Mouse (Mus musculus) kidney, postnatal 36 days (tissue): Measurements from ENCODE around the gene Dach1.

ENCODE experiments used
- DNase-seq, 2 experiments: peaks; one replicate each; pipeline ENCODE4 v3.0.0; 2021 to 2022; ENCODE audit warnings: mixed read lengths in 2 of 2

Dach1 gene

GRCm38 (mm10) chr14:98169421-98170076 is at the start of gene Dach1:
Gene Dach1, minus strand, starts transcription at chr14:98169765.
- peak; percentile 84 to 89 for DNase-seq

GRCm38 (mm10) chr14:98200089-98200488 is 30.5 kb upstream of the Dach1 start:
- no peak for DNase-seq

GRCm38 (mm10) chr14:98181545-98181944 is 12.0 kb upstream of the Dach1 start:
- peak; percentile 21 to 48 for DNase-seq

DNA sequence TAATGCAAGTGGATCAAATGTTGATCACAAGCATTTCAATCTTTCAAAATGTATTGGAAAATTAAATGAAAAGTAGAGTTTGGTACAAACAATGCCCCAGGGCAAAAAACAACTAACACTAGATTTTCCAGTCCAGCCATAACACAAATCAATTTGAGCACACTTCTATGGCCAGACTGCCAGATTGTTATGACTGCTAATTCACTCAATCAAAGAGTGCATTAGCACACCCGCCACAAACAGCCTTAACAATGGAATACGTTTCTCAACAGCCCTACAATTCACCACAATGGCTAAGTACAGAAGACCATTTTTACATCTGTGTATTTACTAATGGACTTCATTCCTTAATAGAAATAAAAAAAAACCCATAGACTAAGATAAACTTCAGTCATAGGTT is 4.3 kb upstream of the Dach1 start:
- no peak for DNase-seq

DNA sequence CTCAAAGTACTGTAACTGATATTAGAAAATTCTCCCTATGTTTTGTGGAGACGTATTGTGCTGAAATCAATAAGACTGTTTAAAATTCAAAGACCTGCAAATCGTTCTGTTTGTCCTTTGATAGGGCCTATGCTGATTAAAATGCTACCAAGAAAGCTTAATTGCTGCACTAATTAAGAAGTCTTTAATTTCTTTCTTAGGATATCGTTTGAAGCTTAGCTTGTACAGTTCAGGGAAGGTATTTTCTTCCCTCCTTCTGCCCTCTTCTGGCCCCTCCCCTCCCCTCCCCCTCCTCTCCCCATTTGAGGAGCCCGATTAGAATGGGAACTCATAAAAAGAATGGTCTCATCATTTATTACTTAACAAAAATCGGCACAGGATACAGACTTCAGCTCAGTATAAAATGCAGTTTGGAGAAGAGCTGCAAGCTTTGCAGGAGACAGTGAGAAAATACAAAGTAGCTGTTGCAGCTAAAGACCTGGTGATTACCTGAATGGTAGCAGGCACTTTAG is 2.9 kb upstream of the Dach1 start:
- DNase-seq: no peak

DNA sequence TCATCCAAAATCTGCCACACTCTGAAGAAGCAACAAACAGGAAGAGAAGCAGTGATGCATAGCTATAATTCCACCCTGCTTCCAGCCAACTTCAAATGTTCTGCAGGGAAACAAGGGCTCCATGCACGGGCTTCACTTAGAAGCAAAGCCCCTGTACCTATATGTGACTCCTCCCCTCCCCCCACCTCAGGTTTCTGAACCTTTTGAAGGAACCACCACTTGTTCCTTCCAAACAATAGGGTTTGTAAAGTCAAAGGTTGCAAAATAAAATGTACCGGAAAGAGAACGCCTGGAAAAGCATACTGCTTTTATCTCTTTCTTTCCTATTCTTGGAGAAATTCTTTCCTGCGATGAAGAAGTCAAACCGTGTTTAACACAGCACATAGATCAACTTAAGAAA is 2.3 kb upstream of the Dach1 start:
- DNase-seq: peak in 1 of 2 experiments; percentile 5

DNA sequence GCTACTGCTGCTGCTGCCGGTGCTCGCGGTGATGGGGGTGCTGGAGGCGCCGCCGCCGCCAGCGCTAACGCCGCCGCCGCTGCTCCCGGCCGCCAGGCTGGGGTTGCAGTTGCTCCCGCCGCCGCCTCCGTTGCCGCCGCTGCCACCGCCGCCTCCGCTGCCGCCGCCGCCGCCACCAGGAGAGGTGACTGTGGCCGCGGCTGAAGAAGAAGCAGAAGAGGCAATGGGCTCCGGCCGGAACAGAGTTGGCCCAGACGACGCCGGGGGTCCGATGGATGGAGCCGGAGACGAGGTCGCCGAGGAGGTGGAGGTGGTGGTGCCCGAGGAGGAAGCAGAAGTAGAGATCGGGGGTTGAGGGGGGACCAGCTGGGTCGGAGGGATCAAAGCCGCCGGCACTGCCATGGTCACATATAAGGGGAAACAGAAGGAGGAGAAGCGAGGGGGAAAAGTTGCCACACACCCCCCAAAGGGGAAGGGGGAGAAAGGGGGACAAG is 610 bp downstream of the Dach1 start:
- peak; percentile 29 to 67 for DNase-seq

DNA sequence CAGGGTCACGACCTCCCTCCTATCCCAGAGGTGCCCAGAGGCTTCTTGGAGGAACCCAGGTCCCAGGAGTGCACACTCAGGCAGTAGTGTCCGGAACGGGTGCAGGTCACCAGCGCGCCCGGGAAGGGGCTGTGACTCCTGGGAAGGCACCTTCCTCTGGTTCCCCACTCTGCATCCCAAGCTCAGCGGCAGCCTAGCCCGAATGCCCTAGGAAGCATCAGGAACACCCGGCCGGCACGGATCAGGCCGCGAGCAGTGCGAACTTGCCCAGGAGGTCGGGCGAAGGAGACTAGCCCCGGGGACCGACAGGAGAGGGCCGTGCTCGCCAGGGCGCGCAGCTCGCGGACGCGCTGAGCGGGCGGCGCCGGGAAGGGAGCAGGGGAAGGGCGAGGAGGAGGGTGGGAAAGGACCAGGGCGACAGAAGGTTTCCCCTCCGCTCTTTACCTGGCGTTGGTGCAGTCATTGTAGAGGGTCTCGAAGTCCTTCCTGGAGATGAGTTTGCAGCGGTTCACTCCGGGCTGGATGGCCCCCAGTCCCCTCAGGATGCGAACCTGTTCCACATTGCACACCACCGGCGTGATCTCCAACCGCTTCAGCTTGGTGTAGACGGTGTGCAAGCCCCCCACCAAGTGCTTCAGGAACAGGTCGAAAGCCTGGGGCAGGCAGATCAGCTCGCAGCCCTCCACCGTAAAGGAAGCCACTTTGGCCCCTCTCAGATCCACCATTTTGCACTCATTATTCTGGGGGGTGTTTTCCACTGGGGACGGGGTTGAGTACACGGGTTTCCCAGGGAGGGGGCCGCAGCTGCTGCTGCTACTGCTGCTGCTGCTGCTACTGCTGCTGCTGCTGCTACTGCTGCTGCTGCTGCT is 1.3 kb downstream of the Dach1 start:
- peak; percentile 54 to 75 for DNase-seq

DNA sequence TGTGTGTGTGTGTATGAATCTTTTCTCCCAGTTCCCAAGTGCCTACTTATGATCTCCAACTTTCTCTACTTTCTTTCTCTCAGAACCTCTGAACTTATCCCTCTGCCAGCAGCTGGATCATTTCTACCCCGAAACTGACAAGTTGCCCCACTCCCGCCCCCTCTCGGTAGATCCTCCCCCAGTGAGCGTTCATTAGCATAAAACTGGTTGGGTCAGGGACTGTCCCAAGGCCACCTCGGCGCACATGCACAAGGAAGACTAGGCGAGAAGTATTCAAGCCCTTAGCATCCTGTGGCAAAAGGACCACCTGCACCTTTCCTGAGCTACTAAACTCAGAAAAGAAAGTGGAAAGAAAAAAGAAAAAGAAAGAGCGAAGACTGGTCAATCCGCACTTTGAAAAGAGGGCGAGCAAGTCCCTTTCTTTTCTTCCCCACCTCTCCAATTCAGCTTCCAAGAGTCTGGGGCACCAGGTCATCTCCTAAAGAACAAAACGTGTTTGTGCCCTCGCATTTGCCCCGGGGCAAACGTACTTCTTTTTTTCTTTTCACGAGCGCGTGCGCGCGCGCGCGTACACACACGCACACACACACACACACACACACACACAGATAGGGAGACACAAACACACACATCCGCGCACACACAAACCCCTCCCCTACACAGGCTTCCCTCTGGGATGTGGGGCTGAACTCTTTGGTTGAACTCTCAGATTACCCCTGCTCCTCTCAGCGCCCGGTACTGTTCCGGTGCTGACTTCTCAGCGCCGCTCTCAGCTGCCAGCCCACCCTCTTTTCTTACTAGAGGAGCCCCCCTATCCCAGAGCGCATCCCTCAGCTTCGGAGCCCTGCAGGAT is 2.2 kb downstream of the Dach1 start:
- DNase-seq: peak; percentile 82 to 86

- DNase-seq: peak in 1 of 2 experiments; percentile 17
Observed at GRCm38 (mm10) chr14:98166318-98166976, 3.1 kb downstream of the Dach1 start.

DNA sequence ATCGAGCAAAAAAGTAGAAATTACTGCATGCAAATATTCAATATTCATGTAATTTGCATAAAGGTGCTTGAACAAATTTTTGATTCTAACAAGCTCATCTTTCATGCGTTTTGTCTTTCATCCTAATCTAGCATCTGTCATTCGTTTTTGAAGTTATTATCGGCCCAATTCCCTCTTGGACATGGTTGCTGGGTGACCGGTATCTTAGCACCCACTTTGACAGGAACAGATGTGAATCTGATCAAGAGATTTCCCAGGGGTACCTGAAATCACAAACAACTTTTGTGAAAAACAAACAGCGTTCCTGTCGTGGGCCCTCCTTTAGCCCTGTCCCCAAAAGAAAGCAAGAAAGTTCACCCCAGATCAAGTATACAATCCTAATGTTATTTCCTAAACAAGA is 12.8 kb downstream of the Dach1 start:
- DNase-seq: no peak

DNA sequence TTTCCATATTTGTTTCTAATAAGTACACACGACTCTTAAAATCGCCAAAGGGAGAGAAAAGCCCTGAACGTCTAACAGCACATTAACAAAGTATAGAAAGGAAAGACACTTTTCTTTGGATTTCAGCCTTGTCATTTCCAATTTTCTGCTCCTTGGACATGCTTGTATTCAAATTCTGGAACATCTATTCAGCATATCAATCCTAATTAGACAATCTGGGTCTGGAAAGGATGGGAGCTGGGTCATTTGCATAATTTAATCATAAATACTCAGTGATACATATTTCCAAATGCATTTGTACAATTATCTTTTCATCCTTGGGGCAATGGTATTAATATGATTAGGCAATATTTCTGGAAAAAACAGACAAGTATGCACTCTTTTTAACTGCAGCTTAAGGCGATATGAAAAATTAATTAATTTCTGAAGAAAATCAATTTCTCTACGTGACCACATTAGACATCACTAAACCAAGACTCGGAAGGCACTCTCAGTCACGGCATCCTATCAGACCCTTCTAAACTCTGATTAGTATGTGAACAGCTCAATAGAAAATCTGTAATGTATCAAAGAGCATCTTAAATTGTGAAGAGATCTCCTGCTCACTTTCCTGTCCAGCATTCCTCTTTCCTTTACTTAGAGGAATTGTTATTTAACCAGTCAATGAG is 13.7 kb downstream of the Dach1 start:
- no peak for DNase-seq

GRCm38 (mm10) chr14:98154832-98155422 is 14.6 kb downstream of the Dach1 start:
- no peak for DNase-seq

DNA sequence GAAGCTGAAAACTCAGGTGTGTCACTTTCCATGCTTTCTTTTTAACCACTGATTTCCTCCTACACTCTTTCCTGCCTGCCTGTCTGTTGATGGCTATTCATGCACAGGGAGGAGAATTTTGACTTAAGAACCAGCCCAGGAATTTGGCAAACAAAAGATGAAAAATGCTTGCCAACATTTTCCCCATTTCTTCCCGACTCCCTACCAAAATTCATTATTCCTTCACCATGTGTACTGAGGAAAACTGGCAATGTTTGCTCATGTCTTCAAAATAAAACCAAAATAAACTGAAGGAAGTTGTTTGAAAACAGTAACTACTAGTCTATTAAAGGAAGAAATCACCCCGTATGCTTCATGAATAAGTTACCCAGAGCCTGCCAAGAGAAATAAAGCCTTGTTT is 27.8 kb downstream of the Dach1 start:
- no peak for DNase-seq

DNA sequence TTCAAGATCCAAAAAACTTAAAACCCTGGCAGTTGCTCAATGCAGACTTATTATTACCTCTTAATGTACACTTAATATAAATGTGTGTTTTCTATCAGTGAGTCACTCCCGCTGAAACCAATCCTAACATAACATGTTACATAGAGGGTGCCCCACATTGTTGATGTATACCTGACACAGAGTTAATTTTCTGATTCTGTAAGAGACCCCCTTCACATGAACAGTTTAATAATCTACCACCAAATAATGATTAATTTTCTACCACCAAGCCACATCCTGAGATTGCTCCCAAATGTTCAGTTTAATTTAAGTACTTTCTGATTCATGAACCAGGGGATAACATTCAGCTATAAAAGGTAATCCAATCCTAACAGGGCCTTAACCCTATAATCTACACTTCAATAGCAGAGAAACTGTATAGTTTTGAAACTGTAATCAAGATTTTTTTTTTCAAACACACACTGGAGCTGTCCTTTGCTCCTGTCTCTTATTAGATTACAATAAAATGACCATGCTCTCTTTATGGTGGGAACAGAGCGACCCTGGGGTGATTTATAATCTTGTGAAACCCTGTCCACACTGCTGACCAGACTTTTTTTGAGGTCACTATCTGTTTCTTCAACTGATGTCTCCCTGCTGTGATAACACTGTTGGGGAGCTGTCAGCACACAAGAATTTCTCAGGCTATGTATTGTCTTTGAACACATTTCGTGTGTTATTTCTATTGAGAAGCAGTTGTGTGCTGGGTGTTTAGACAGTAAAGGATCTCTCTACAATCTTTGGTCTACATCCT is 30.5 kb downstream of the Dach1 start:
- no peak for DNase-seq

- no peak for DNase-seq
Observed at GRCm38 (mm10) chr14:98134546-98134945, 35.0 kb downstream of the Dach1 start.

DNA sequence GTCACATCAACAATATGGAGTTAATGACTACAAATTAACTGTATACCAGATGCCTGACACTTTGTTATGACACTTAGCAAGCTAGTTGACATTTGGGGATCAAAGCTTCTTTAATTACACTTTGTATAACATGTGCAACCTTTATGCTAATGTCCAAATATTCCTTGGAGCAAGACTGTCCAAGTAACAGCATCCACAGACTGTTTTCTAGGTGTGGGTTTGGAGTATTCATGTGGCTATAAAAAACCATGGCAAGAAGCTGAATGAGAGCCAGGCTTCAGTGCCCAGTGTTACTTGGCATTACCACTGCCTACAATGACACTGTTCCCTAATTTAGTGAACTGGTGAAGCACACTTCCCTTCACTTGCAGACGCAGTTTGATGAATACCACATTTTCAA is 46.5 kb downstream of the Dach1 start:
- no peak for DNase-seq

DNA sequence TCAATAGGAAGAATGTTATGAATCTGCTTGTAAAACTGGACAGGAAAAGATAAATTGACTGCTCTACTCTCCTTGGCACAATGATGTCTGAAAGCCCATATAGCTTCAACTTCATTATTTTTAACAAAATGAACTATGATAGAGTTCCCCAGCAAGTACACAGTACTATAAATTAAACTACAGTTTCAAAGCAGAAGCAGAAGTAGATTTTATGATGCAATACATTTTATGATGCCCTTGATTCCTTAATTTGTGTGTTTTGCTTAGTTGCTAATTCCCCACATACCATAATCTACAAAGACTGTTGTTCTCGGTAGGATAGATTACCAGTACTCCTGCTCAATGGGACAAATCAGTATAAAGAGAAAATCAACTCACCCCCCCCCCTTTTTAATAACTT is 52.9 kb downstream of the Dach1 start:
- DNase-seq: no peak

- no peak for DNase-seq
Observed at GRCm38 (mm10) chr14:98113106-98113505, 56.5 kb downstream of the Dach1 start.

GRCm38 (mm10) chr14:98109929-98110328 is 59.6 kb downstream of the Dach1 start:
- no peak for DNase-seq
